Mouse (Mus musculus) stomach, embryonic 16.5 days (tissue): ENCODE measurements around the gene Spp1. TPM values are rescaled to one million over a fixed set of nuclear protein-coding genes. Genes with fewer than 3 reads are reported as not detected.
"Not testable (repeated sequence)": the region's sequence is repeated elsewhere in the genome, so short reads cannot be mapped to it uniquely, and the experiment has no call there.

Source experiments
- ATAC-seq: fragments of 200-750 bp; cut with Nextera tagmentation; 2 replicates; pipeline ENCODE4 v1.8.0; 2017; ENCODE audit warnings: moderate number of reproducible peaks, moderate TSS enrichment; ENCODE audit not compliant: insufficient read depth, low FRiP score
- H3K27ac ChIP-seq: fragments of 300-500 bp; sonication (generic); 2 replicates; pipeline ENCODE4 v1.5.1; 2014; ENCODE audit warnings: low read length
- H3K27me3 ChIP-seq: fragments of 300-500 bp; sonication (generic); 2 replicates; pipeline ENCODE4 v1.6.1; 2014; ENCODE audit warnings: low read length, control low read depth, mixed read lengths; ENCODE audit not compliant: control insufficient read depth, insufficient read depth
- H3K36me3 ChIP-seq: fragments of 300-500 bp; sonication (generic); 2 replicates; pipeline ENCODE4 v1.6.1; 2014; ENCODE audit warnings: low read length; ENCODE audit not compliant: control insufficient read depth, insufficient read depth
- H3K4me1 ChIP-seq: fragments of 300-500 bp; sonication (generic); 2 replicates; pipeline ENCODE4 v1.6.1; 2014; ENCODE audit warnings: low read length, control low read depth, mixed read lengths; ENCODE audit not compliant: control insufficient read depth, insufficient read depth
- H3K4me2 ChIP-seq: fragments of 300-500 bp; sonication (generic); 2 replicates; pipeline ENCODE4 v1.6.1; 2014; ENCODE audit warnings: low read depth, low read length, mixed read lengths
- H3K4me3 ChIP-seq: fragments of 300-500 bp; sonication (generic); replicated peaks from 2 replicates; pipeline ENCODE4 v1.5.1; 2014; ENCODE audit warnings: mild to moderate bottlenecking, low read length
- H3K9ac ChIP-seq: fragments of 300-500 bp; sonication (generic); 2 replicates; pipeline ENCODE4 v1.6.1; 2014; ENCODE audit warnings: low read length
- H3K9me3 ChIP-seq: fragments of 300-500 bp; sonication (generic); replicated peaks from 2 replicates; pipeline ENCODE4 v1.6.1; 2016; ENCODE audit warnings: low read length, control low read depth; ENCODE audit not compliant: control insufficient read depth
- WGBS: fragments of 180-500 bp; shearing (Covaris S2); extraction: QIAGEN DNeasy Blood & Tissue Kit; methylation state at CpG from one replicate; pipeline ENCODE4 v1.1.7; 2014; 5-methylcytosine and 5-hydroxymethylcytosine counted together
- polyA plus RNA-seq: library from polyadenylated mRNA; unstranded; fragments of >200 nt; fragmentation: Nextera tagmentation; extraction: Ambion mirVana; gene quantifications from 2 replicates; pipeline ENCODE4 v1.2.1, GENCODE M21; 2015

Gene Spp1
- polyA plus RNA-seq, 1 experiment from 2014 or later = 126 TPM

- H3K9ac ChIP-seq = no peak overlapping the region
- H3K4me2 ChIP-seq = no peak overlapping the region
- H3K27me3 ChIP-seq = no peaks in the 10 kb centered on the region
- H3K36me3 ChIP-seq = no peaks in the 10 kb centered on the region
- no peak overlapping the region for H3K27ac ChIP-seq
- no peak overlapping the region for H3K4me3 ChIP-seq
- no peaks in the 10 kb centered on the region for H3K9me3 ChIP-seq
- 12% methylated on average over 3 of the region's 3 CpGs for WGBS
- H3K4me1 ChIP-seq = no peaks in the 10 kb centered on the region
- ATAC-seq = peak; percentile 73; the same call in 1 of the 2 replicates
These were observed 11.2 kb downstream of the Spp1 start for GRCm38 (mm10) chr5:104446156-104446555.

- not testable (repeated sequence) for H3K27ac ChIP-seq, H3K9ac ChIP-seq, H3K36me3 ChIP-seq, H3K4me2 ChIP-seq, H3K27me3 ChIP-seq, ATAC-seq, H3K9me3 ChIP-seq, H3K4me1 ChIP-seq, H3K4me3 ChIP-seq
- 23% methylated on average over 6 of the region's 6 CpGs for WGBS
These were observed 13.4 kb downstream of the Spp1 start for GRCm38 (mm10) chr5:104448346-104448745.

- Histone ChIP-seq H3K9ac (no peak overlapping the region), H3K36me3 (no peaks in the 10 kb centered on the region), H3K27me3 (no peaks in the 10 kb centered on the region), H3K4me3 (no peak overlapping the region), H3K4me1 (no peaks in the 10 kb centered on the region), H3K9me3 (no peaks in the 10 kb centered on the region), H3K27ac (no peak overlapping the region), H3K4me2 (no peak overlapping the region)
- no peak for ATAC-seq
- 51% methylated on average over 3 of the region's 3 CpGs for WGBS
These were observed 14.6 kb downstream of the Spp1 start for GRCm38 (mm10) chr5:104449491-104449890.

- H3K4me1 ChIP-seq = no peaks in the 10 kb centered on the region
- no peaks in the 10 kb centered on the region for H3K27me3 ChIP-seq
- ATAC-seq = no peak
- no peaks in the 10 kb centered on the region; the same call in 1 of the 2 replicates for H3K9me3 ChIP-seq
- H3K4me2 ChIP-seq = no peak overlapping the region
- WGBS = 58% methylated on average over 1 of the region's 1 CpGs
- H3K4me3 ChIP-seq = no peak overlapping the region
- no peaks in the 10 kb centered on the region for H3K36me3 ChIP-seq
- H3K9ac ChIP-seq = no peak overlapping the region
- H3K27ac ChIP-seq = no peak overlapping the region
These were observed 18.2 kb downstream of the Spp1 start for GRCm38 (mm10) chr5:104453075-104453474.

GRCm38 (mm10) chr5:104454564-104454963 lies 19.6 kb downstream of the Spp1 start:
- Histone ChIP-seq H3K27me3 (no peaks in the 10 kb centered on the region), H3K27ac (no peak overlapping the region), H3K4me2 (no peak overlapping the region), H3K4me1 (peaks cover 6% of the 10 kb centered on the region), H3K9me3 (no peaks in the 10 kb centered on the region; the same call in 1 of the 2 replicates), H3K36me3 (no peaks in the 10 kb centered on the region), H3K4me3 (no peak overlapping the region), H3K9ac (no peak overlapping the region)
- WGBS = 85% methylated on average over 6 of the region's 6 CpGs
- ATAC-seq = no peak

GRCm38 (mm10) chr5:104458832-104459705 lies 24.2 kb downstream of the Spp1 start, which contains the start of gene Pkd2:
Gene Pkd2, plus strand, starts transcription at chr5:104459450.
- 9% methylated on average over 45 of the region's 46 CpGs for WGBS
- Histone ChIP-seq H3K27me3 (no peaks in the 10 kb centered on the region), H3K4me1 (peaks cover 9% of the 10 kb centered on the region), H3K9me3 (no peaks in the 10 kb centered on the region; the same call in 1 of the 2 replicates), H3K4me3 (peak within 1 kb of the TSS; percentile 83), H3K27ac (peak within 1 kb of the TSS; percentile 92), H3K4me2 (peak within 1 kb of the TSS; percentile 74), H3K9ac (peak within 1 kb of the TSS; percentile 98), H3K36me3 (no peaks in the 10 kb centered on the region)
- ATAC-seq = peak; percentile 92

GRCm38 (mm10) chr5:104459706-104460455 lies 25.0 kb downstream of the Spp1 start:
- Histone ChIP-seq H3K27ac (peak overlapping the region; percentile 92), H3K9ac (peak overlapping the region; percentile 98), H3K9me3 (no peaks in the 10 kb centered on the region; the same call in 1 of the 2 replicates), H3K4me3 (peak overlapping the region; percentile 83), H3K36me3 (no peaks in the 10 kb centered on the region), H3K27me3 (no peaks in the 10 kb centered on the region), H3K4me1 (peaks cover 9% of the 10 kb centered on the region), H3K4me2 (peak overlapping the region; percentile 74)
- under 1% methylated on average over 79 of the region's 82 CpGs for WGBS
- peak; percentile 70 for ATAC-seq

- Histone ChIP-seq H3K9me3 (no peaks in the 10 kb centered on the region; the same call in 1 of the 2 replicates), H3K27me3 (no peaks in the 10 kb centered on the region), H3K4me2 (peak overlapping the region; percentile 74), H3K4me1 (peaks cover 9% of the 10 kb centered on the region), H3K9ac (peak overlapping the region; percentile 98), H3K36me3 (peaks cover 4% of the 10 kb centered on the region; the same call in 1 of the 2 replicates), H3K27ac (peak overlapping the region; percentile 92; the same call in 1 of the 2 replicates), H3K4me3 (peak overlapping the region; percentile 83)
- WGBS = 15% methylated on average over 3 of the region's 3 CpGs
- ATAC-seq = no peak
These were observed 25.5 kb downstream of the Spp1 start for GRCm38 (mm10) chr5:104460456-104460838.

GRCm38 (mm10) chr5:104460856-104461255 lies 25.9 kb downstream of the Spp1 start:
- no peak overlapping the region for H3K27ac ChIP-seq

More at GRCm38 (mm10) chr5:104460856-104461255, 25.9 kb downstream of the Spp1 start:
- no peak overlapping the region for H3K9ac ChIP-seq
- H3K4me3 ChIP-seq = peak overlapping the region; percentile 83
- ATAC-seq = no peak
- H3K27me3 ChIP-seq = no peaks in the 10 kb centered on the region
- WGBS = 18% methylated on average over 6 of the region's 7 CpGs
- peak overlapping the region; percentile 74 for H3K4me2 ChIP-seq
- no peaks in the 10 kb centered on the region; the same call in 1 of the 2 replicates for H3K9me3 ChIP-seq
- peaks cover 4% of the 10 kb centered on the region for H3K36me3 ChIP-seq
- peaks cover 9% of the 10 kb centered on the region for H3K4me1 ChIP-seq
